Mouse (Mus musculus): ENCODE data around the gene Pcsk5. TPM values are rescaled to one million over a fixed set of nuclear protein-coding genes. Genes with fewer than 3 reads are reported as not detected.
"Not testable (repeated sequence)": the region's sequence is repeated elsewhere in the genome, so short reads cannot be mapped to it uniquely, and the experiment has no call there.

Gene Pcsk5
- polyA plus RNA-seq, 1 experiment from 2014 or later, result 13.5 TPM

GRCm38 (mm10) chr19:17476021-17476420 lies 361.4 kb downstream of the Pcsk5 start:
- H3K36me3 ChIP-seq (ENCODE audit: control insufficient read depth, insufficient read depth, low read length), result no peaks in the 10 kb centered on the region
- H3K9me3 ChIP-seq (ENCODE audit: control insufficient read depth, low read length), result no peaks in the 10 kb centered on the region
- H3K4me3 ChIP-seq (ENCODE audit: low read depth, low read length), result no peak overlapping the region
- DNase-seq (ENCODE audit: low spot score) (no peak), ATAC-seq (replicated peaks; ENCODE audit: low FRiP score) (no peak)
- no peak overlapping the region for H3K4me2 ChIP-seq (ENCODE audit: low read depth, low read length, severe bottlenecking)
- no peak overlapping the region for H3K27ac ChIP-seq (ENCODE audit: low read depth, low read length)
- H3K9ac ChIP-seq (ENCODE audit: low read length), result no peak overlapping the region
- H3K27me3 ChIP-seq (ENCODE audit: control insufficient read depth, insufficient read depth, low read length), result no peaks in the 10 kb centered on the region
- WGBS, result 87% methylated on average over 5 of the region's 5 CpGs
- no peaks in the 10 kb centered on the region for H3K4me1 ChIP-seq (replicated peaks; ENCODE audit: control insufficient read depth, insufficient read depth, low read length)

GRCm38 (mm10) chr19:17473138-17473537 lies 364.3 kb downstream of the Pcsk5 start:
- H3K27ac ChIP-seq (ENCODE audit: low read depth, low read length); H3K27me3 ChIP-seq (ENCODE audit: control insufficient read depth, insufficient read depth, low read length); ATAC-seq (replicated peaks; ENCODE audit: low FRiP score); H3K4me2 ChIP-seq (ENCODE audit: low read depth, low read length, severe bottlenecking); H3K4me3 ChIP-seq (ENCODE audit: low read depth, low read length); H3K4me1 ChIP-seq (replicated peaks; ENCODE audit: control insufficient read depth, insufficient read depth, low read length); H3K9ac ChIP-seq (ENCODE audit: low read length); H3K36me3 ChIP-seq (ENCODE audit: control insufficient read depth, insufficient read depth, low read length); H3K9me3 ChIP-seq (ENCODE audit: control insufficient read depth, low read length); DNase-seq (ENCODE audit: low spot score): not testable (repeated sequence)
- WGBS, result 97% methylated on average over 2 of the region's 2 CpGs

GRCm38 (mm10) chr19:17471861-17472260 lies 365.6 kb downstream of the Pcsk5 start:
- Histone ChIP-seq H3K9me3 (ENCODE audit: control insufficient read depth, low read length) (no peaks in the 10 kb centered on the region), H3K27me3 (ENCODE audit: control insufficient read depth, insufficient read depth, low read length) (no peaks in the 10 kb centered on the region), H3K4me2 (ENCODE audit: low read depth, low read length, severe bottlenecking) (no peak overlapping the region), H3K4me3 (ENCODE audit: low read depth, low read length) (no peak overlapping the region), H3K9ac (ENCODE audit: low read length) (no peak overlapping the region), H3K4me1 (replicated peaks; ENCODE audit: control insufficient read depth, insufficient read depth, low read length) (no peaks in the 10 kb centered on the region), H3K36me3 (ENCODE audit: control insufficient read depth, insufficient read depth, low read length) (no peaks in the 10 kb centered on the region), H3K27ac (ENCODE audit: low read depth, low read length) (no peak overlapping the region)
- DNase-seq (ENCODE audit: low spot score) (no peak), ATAC-seq (replicated peaks; ENCODE audit: low FRiP score) (no peak)
- WGBS, result 72% methylated on average over 7 of the region's 7 CpGs

- no peaks in the 10 kb centered on the region for H3K4me1 ChIP-seq (replicated peaks; ENCODE audit: control insufficient read depth, insufficient read depth, low read length)
- H3K4me3 ChIP-seq (ENCODE audit: low read depth, low read length), result no peak overlapping the region
- no peak overlapping the region for H3K4me2 ChIP-seq (ENCODE audit: low read depth, low read length, severe bottlenecking)
- H3K27ac ChIP-seq (ENCODE audit: low read depth, low read length), result no peak overlapping the region
- no peaks in the 10 kb centered on the region for H3K36me3 ChIP-seq (ENCODE audit: control insufficient read depth, insufficient read depth, low read length)
- H3K9ac ChIP-seq (ENCODE audit: low read length), result no peak overlapping the region
- 65% methylated on average over 4 of the region's 4 CpGs for WGBS
- no peak for DNase-seq (ENCODE audit: low spot score)
- H3K9me3 ChIP-seq (ENCODE audit: control insufficient read depth, low read length), result no peaks in the 10 kb centered on the region
- no peak for ATAC-seq (replicated peaks; ENCODE audit: low FRiP score)
- H3K27me3 ChIP-seq (ENCODE audit: control insufficient read depth, insufficient read depth, low read length), result no peaks in the 10 kb centered on the region
These were observed 366.2 kb downstream of the Pcsk5 start for GRCm38 (mm10) chr19:17471196-17471595.

DNA sequence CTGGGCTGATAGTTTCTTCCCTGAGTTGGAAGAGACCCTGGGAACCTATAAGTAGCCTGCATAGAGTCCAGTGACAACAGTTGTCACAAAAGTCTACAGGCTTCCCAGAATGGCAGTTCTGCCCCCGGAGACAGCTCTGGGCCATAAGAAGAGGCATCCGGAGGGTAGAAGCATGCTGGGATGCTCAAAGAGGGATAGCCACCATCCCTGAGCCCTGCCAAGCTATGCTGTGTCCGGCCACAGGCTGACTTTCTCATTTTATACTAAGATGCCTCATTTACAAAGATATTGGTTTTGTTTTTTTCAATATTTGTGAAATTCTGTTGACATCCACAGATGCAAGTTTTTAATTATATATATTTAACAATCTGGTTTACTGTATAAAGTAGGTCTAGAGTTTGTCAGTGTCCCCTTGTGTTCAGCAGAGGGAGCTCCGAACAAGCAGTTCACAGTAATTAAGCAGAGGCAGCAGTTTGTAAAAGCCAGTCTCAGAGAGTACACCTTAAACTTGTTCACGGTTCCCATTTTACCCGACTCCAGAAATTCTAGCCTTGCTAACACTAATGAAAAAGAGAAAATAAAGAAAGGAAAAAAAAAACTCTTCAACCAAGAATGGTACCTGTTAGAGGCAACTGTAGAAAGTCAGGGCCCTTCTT lies 369.7 kb downstream of the Pcsk5 start:
- Histone ChIP-seq H3K36me3 (ENCODE audit: control insufficient read depth, insufficient read depth, low read length) (no peaks in the 10 kb centered on the region), H3K4me3 (ENCODE audit: low read depth, low read length) (no peak overlapping the region), H3K4me2 (ENCODE audit: low read depth, low read length, severe bottlenecking) (no peak overlapping the region), H3K27me3 (ENCODE audit: control insufficient read depth, insufficient read depth, low read length) (no peaks in the 10 kb centered on the region), H3K4me1 (replicated peaks; ENCODE audit: control insufficient read depth, insufficient read depth, low read length) (no peaks in the 10 kb centered on the region), H3K9ac (ENCODE audit: low read length) (no peak overlapping the region), H3K27ac (ENCODE audit: low read depth, low read length) (no peak overlapping the region), H3K9me3 (ENCODE audit: control insufficient read depth, low read length) (no peaks in the 10 kb centered on the region)
- DNase-seq (ENCODE audit: low spot score), result no peak
- 64% methylated on average over 6 of the region's 6 CpGs for WGBS
- peak; percentile 73 for ATAC-seq (replicated peaks; ENCODE audit: low FRiP score)

DNA sequence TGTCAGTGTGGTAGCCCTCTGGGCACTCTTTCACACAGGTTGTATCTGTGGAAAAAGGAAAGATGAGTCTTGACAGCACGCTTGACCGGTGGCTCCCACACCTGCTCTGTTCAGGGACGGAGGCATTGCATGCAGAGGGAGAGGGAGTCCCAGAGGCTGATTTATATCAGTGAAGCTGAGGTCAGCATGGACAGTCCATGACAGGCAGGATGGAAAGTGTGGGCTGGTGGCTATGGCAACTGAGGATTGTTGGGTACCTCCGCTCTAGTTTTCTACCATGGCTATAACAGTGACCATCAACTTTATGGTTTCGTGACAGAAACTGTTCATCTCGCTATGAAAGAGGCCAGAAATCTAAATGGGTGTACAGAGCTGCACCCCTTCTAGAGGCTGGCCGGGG lies 385.4 kb downstream of the Pcsk5 start:
- Histone ChIP-seq H3K4me1 (replicated peaks; ENCODE audit: control insufficient read depth, insufficient read depth, low read length) (no peaks in the 10 kb centered on the region), H3K27me3 (ENCODE audit: control insufficient read depth, insufficient read depth, low read length) (no peaks in the 10 kb centered on the region; the same call in 1 of the 2 replicates), H3K36me3 (ENCODE audit: control insufficient read depth, insufficient read depth, low read length) (no peaks in the 10 kb centered on the region), H3K9me3 (ENCODE audit: control insufficient read depth, low read length) (no peaks in the 10 kb centered on the region), H3K9ac (ENCODE audit: low read length) (no peak overlapping the region), H3K4me2 (ENCODE audit: low read depth, low read length, severe bottlenecking) (no peak overlapping the region), H3K27ac (ENCODE audit: low read depth, low read length) (no peak overlapping the region), H3K4me3 (ENCODE audit: low read depth, low read length) (no peak overlapping the region)
- no peak for DNase-seq (ENCODE audit: low spot score)
- ATAC-seq (replicated peaks; ENCODE audit: low FRiP score), result no peak
- 92% methylated on average over 7 of the region's 7 CpGs for WGBS

DNA sequence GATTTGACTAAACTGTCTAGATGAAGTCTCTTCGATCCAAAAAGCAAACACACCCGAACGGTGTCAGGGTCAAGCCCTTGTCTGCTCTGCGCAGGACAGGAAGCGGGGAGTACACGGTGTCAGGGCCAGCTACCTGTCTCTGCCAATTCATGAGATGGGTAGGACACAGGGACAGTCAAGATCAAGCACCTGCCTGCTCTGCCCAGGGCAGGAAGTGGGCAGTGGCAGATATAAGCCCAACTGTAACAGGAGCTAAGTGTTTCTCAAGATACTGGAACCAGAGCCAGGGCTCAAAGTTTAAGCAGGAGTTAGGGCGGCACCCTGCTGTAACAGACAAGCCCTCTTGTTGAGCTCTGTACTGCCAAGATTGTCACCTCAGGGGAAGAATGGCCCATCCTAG lies 393.9 kb downstream of the Pcsk5 start:
- Histone ChIP-seq H3K4me3 (ENCODE audit: low read depth, low read length) (no peak overlapping the region), H3K4me2 (ENCODE audit: low read depth, low read length, severe bottlenecking) (no peak overlapping the region), H3K4me1 (replicated peaks; ENCODE audit: control insufficient read depth, insufficient read depth, low read length) (no peaks in the 10 kb centered on the region), H3K27me3 (ENCODE audit: control insufficient read depth, insufficient read depth, low read length) (no peaks in the 10 kb centered on the region; the same call in 1 of the 2 replicates), H3K36me3 (ENCODE audit: control insufficient read depth, insufficient read depth, low read length) (no peaks in the 10 kb centered on the region), H3K27ac (ENCODE audit: low read depth, low read length) (no peak overlapping the region), H3K9me3 (ENCODE audit: control insufficient read depth, low read length) (no peaks in the 10 kb centered on the region), H3K9ac (ENCODE audit: low read length) (no peak overlapping the region)
- ATAC-seq (replicated peaks; ENCODE audit: low FRiP score) (no peak), DNase-seq (ENCODE audit: low spot score) (no peak)
- WGBS, result 92% methylated on average over 7 of the region's 7 CpGs

DNA sequence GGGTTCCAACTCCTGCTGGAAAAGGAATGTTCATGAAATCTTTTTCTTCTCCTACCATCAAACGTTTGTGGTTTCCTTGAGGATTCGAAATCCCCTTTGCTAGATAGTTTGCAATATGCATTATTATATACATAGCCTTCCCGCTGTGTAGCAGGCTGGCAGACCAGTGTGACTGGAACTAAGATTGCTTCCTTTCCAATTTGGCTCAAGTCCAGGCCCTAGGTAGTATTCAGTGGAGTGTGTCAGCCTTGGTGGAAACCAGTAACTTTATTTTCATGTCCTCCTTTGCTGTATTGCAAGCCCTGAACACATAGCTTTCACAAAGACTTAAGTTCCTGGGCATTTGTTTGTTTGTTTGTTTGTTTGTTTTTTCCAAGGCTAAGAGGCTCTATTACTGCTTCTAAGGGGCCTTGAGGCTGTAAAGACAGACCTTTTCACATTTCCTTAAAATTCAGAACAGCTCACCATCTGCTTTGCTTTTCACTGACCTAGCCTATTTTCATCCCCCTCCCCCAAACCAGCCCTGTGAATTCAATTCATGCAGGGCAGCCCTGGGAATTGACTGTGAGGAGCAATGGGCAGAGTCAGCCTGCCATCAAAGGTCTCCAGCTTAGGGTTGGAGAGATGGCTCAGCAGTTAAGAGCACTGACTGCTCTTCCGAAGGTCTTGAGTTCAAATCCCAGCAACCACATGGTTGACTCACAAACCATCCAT lies 397.8 kb downstream of the Pcsk5 start:
- WGBS, result 79% methylated on average over 4 of the region's 4 CpGs
- no peaks in the 10 kb centered on the region for H3K9me3 ChIP-seq (ENCODE audit: control insufficient read depth, low read length)
- H3K27me3 ChIP-seq (ENCODE audit: control insufficient read depth, insufficient read depth, low read length), result no peaks in the 10 kb centered on the region
- no peaks in the 10 kb centered on the region for H3K4me1 ChIP-seq (replicated peaks; ENCODE audit: control insufficient read depth, insufficient read depth, low read length)
- H3K9ac ChIP-seq (ENCODE audit: low read length), result no peak overlapping the region
- H3K4me2 ChIP-seq (ENCODE audit: low read depth, low read length, severe bottlenecking), result no peak overlapping the region
- DNase-seq (ENCODE audit: low spot score), result no peak
- no peak overlapping the region for H3K27ac ChIP-seq (ENCODE audit: low read depth, low read length)
- no peaks in the 10 kb centered on the region for H3K36me3 ChIP-seq (ENCODE audit: control insufficient read depth, insufficient read depth, low read length)
- no peak for ATAC-seq (replicated peaks; ENCODE audit: low FRiP score)
- H3K4me3 ChIP-seq (ENCODE audit: low read depth, low read length), result no peak overlapping the region

GRCm38 (mm10) chr19:17436651-17437050 lies 400.8 kb downstream of the Pcsk5 start:
- no peaks in the 10 kb centered on the region for H3K4me1 ChIP-seq (replicated peaks; ENCODE audit: control insufficient read depth, insufficient read depth, low read length)
- 77% methylated on average over 1 of the region's 1 CpGs for WGBS
- H3K9me3 ChIP-seq (ENCODE audit: control insufficient read depth, low read length), result no peaks in the 10 kb centered on the region
- H3K27ac ChIP-seq (ENCODE audit: low read depth, low read length), result no peak overlapping the region
- no peak overlapping the region for H3K4me3 ChIP-seq (ENCODE audit: low read depth, low read length)
- H3K27me3 ChIP-seq (ENCODE audit: control insufficient read depth, insufficient read depth, low read length), result no peaks in the 10 kb centered on the region
- DNase-seq (ENCODE audit: low spot score) (no peak), ATAC-seq (replicated peaks; ENCODE audit: low FRiP score) (no peak)
- H3K9ac ChIP-seq (ENCODE audit: low read length), result no peak overlapping the region
- no peak overlapping the region for H3K4me2 ChIP-seq (ENCODE audit: low read depth, low read length, severe bottlenecking)
- H3K36me3 ChIP-seq (ENCODE audit: control insufficient read depth, insufficient read depth, low read length), result no peaks in the 10 kb centered on the region

Measured in forebrain, embryonic 11.5 days (tissue).